Mouse (Mus musculus): ENCODE data around the gene Wdr91. TPM values are rescaled to one million over a fixed set of nuclear protein-coding genes. Genes with fewer than 3 reads are reported as not detected.

Gene Wdr91
- polyA plus RNA-seq (2012; rRNA removed), result 3.3 and 4.7 TPM in 2 replicates

GRCm38 (mm10) chr6:34910371-34911219 lies at the start of gene Wdr91:
TSS of gene Wdr91 (minus strand) at chr6:34910876.
- Histone ChIP-seq H3K4me3 (ENCODE audit: low read depth, low read length) (peak within 1 kb of the TSS; percentile 72), H3K27me3 (ENCODE audit: control insufficient read depth, insufficient read depth, low read length) (no peaks in the 10 kb centered on the region), H3K4me1 (ENCODE audit: control insufficient read depth, insufficient read depth, insufficient read length, low read length) (peaks cover 3% of the 10 kb centered on the region), H3K27ac (ENCODE audit: insufficient read depth, low read depth, low read length) (no peak within 1 kb of the TSS), H3K36me3 (ENCODE audit: control insufficient read depth, insufficient read depth, low read length) (no peaks in the 10 kb centered on the region)
- WGBS, result under 1% methylated on average over 64 of the region's 64 CpGs
- TF ChIP-seq CTCF (IDR thresholded peaks at IDR 0.05; ENCODE audit: extremely low read depth, insufficient read length, insufficient replicate concordance, low read depth, low read length) (no peak), POLR2A (IDR thresholded peaks at IDR 0.05; ENCODE audit: low read depth, low read length) (no peak)

DNA sequence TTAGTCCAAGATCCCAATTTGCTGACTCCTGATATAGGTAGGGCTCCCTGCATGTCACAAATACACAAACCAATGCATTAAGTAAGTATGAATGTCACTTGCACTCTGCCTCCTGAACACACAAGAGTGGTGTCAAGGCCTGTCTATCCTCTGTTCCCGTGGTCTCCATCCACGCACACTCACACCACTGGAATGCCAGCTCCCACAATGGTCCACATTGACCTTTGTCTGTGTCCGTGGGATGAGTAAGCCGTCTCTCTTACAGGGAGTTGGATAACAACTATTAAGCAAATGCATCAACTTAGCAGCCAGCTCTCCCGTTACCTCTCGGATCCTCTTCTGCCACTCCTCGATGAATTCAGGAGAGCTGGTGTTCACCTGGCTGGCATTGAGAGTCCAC lies 48.5 kb upstream of the Wdr91 start:
- Histone ChIP-seq H3K4me3 (ENCODE audit: low read depth, low read length) (no peak overlapping the region), H3K27me3 (ENCODE audit: control insufficient read depth, insufficient read depth, low read length) (no peaks in the 10 kb centered on the region), H3K27ac (ENCODE audit: insufficient read depth, low read depth, low read length) (no peak overlapping the region), H3K4me1 (ENCODE audit: control insufficient read depth, insufficient read depth, insufficient read length, low read length) (no peaks in the 10 kb centered on the region), H3K36me3 (ENCODE audit: control insufficient read depth, insufficient read depth, low read length) (peaks cover 2% of the 10 kb centered on the region; the same call in 1 of the 2 replicates)
- 94% methylated on average over 7 of the region's 7 CpGs for WGBS
- TF ChIP-seq CTCF (IDR thresholded peaks at IDR 0.05; ENCODE audit: extremely low read depth, insufficient read length, insufficient replicate concordance, low read depth, low read length), result no peak
- no peak for TF ChIP-seq POLR2A (IDR thresholded peaks at IDR 0.05; ENCODE audit: low read depth, low read length)

GRCm38 (mm10) chr6:34955862-34956241 lies 45.2 kb upstream of the Wdr91 start:
- no peaks in the 10 kb centered on the region for H3K4me1 ChIP-seq (ENCODE audit: control insufficient read depth, insufficient read depth, insufficient read length, low read length)
- H3K27ac ChIP-seq (ENCODE audit: insufficient read depth, low read depth, low read length), result no peak overlapping the region
- no peak overlapping the region for H3K4me3 ChIP-seq (ENCODE audit: low read depth, low read length)
- peaks cover 2% of the 10 kb centered on the region; the same call in 1 of the 2 replicates for H3K36me3 ChIP-seq (ENCODE audit: control insufficient read depth, insufficient read depth, low read length)
- H3K27me3 ChIP-seq (ENCODE audit: control insufficient read depth, insufficient read depth, low read length), result no peaks in the 10 kb centered on the region
- WGBS, result 60% methylated on average over 8 of the region's 8 CpGs
- TF ChIP-seq CTCF (IDR thresholded peaks at IDR 0.05; ENCODE audit: extremely low read depth, insufficient read length, insufficient replicate concordance, low read depth, low read length) (no peak), POLR2A (IDR thresholded peaks at IDR 0.05; ENCODE audit: low read depth, low read length) (no peak)

DNA sequence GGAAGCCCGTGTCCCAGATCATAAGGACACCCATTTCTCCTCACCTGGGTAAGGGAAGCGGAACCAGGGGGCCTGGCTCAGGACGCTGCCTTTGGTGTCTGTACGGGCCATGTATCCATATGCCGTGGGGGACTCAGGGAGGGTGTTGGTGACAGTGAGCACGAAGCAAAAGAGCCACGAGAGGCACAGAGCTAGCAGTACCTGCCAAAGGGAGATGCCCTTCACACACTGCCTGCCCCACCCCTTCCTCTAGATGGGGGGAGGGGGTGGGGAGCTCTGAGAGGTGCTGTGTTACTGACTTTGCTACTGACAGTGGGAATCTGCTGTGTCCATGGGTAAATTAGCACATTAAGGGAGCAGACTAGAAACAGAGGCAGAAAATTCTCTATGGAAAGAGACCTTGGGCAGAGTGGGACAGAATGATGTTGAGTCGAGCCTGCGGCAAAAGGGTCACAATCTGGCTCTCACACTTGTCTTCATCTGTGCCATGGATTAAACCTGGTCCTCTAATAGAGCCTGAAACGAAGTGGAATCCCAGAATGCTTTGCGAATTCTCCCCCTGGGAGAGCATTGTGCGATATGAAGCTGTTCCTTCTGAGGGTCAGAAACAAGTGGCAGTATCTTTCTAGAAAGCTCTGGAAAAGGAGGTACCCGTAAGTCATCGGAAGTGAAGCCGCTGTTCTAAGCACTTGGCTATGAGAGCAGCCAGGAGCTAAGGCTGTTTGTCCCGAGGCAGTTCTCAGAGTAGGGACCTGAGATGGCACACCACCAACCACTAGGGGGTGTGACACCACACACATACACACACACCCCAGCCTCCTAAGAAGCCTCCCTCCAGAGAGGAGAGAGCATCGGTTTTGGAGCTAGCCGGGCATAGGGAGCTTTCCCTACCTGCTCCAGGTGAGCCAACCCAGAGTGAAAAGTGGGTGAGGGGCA lies 44.5 kb upstream of the Wdr91 start:
- no peaks in the 10 kb centered on the region for H3K27me3 ChIP-seq (ENCODE audit: control insufficient read depth, insufficient read depth, low read length)
- peaks cover 2% of the 10 kb centered on the region; the same call in 1 of the 2 replicates for H3K36me3 ChIP-seq (ENCODE audit: control insufficient read depth, insufficient read depth, low read length)
- 66% methylated on average over 18 of the region's 18 CpGs for WGBS
- H3K4me3 ChIP-seq (ENCODE audit: low read depth, low read length), result no peak overlapping the region
- H3K4me1 ChIP-seq (ENCODE audit: control insufficient read depth, insufficient read depth, insufficient read length, low read length), result no peaks in the 10 kb centered on the region
- no peak overlapping the region for H3K27ac ChIP-seq (ENCODE audit: insufficient read depth, low read depth, low read length)
- TF ChIP-seq POLR2A (IDR thresholded peaks at IDR 0.05; ENCODE audit: low read depth, low read length) (no peak), CTCF (IDR thresholded peaks at IDR 0.05; ENCODE audit: extremely low read depth, insufficient read length, insufficient replicate concordance, low read depth, low read length) (peak; percentile 67; the same call in 1 of the 2 replicates)

GRCm38 (mm10) chr6:34951956-34952667 lies 41.4 kb upstream of the Wdr91 start:
- Histone ChIP-seq H3K36me3 (ENCODE audit: control insufficient read depth, insufficient read depth, low read length) (peaks cover 8% of the 10 kb centered on the region), H3K27ac (ENCODE audit: insufficient read depth, low read depth, low read length) (no peak overlapping the region), H3K4me3 (ENCODE audit: low read depth, low read length) (no peak overlapping the region), H3K27me3 (ENCODE audit: control insufficient read depth, insufficient read depth, low read length) (no peaks in the 10 kb centered on the region), H3K4me1 (ENCODE audit: control insufficient read depth, insufficient read depth, insufficient read length, low read length) (no peaks in the 10 kb centered on the region)
- no peak for TF ChIP-seq POLR2A (IDR thresholded peaks at IDR 0.05; ENCODE audit: low read depth, low read length)
- TF ChIP-seq CTCF (IDR thresholded peaks at IDR 0.05; ENCODE audit: extremely low read depth, insufficient read length, insufficient replicate concordance, low read depth, low read length), result no peak
- 67% methylated on average over 7 of the region's 7 CpGs for WGBS

DNA sequence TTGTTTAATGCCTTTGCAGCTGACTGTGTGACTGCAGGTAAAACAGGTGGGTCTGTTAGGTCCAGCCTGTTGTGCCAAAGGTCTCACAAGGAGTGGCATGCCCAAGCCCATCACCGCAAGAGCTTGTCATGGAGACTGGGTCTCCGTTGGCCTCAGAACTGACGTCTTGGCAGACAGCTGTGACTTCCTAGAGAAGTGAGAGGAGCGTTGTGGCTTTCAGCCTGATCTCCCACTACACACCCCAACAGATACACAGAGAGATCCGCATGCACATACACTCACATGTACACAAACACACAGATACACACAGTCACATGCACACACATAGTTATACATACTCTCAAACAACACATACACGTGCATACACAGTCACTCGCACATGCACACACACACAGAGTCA lies 40.8 kb upstream of the Wdr91 start:
- no peak overlapping the region for H3K27ac ChIP-seq (ENCODE audit: insufficient read depth, low read depth, low read length)
- peaks cover 8% of the 10 kb centered on the region for H3K36me3 ChIP-seq (ENCODE audit: control insufficient read depth, insufficient read depth, low read length)
- TF ChIP-seq POLR2A (IDR thresholded peaks at IDR 0.05; ENCODE audit: low read depth, low read length) (no peak), CTCF (IDR thresholded peaks at IDR 0.05; ENCODE audit: extremely low read depth, insufficient read length, insufficient replicate concordance, low read depth, low read length) (no peak)
- no peak overlapping the region for H3K4me3 ChIP-seq (ENCODE audit: low read depth, low read length)
- H3K4me1 ChIP-seq (ENCODE audit: control insufficient read depth, insufficient read depth, insufficient read length, low read length), result no peaks in the 10 kb centered on the region
- 85% methylated on average over 7 of the region's 7 CpGs for WGBS
- no peaks in the 10 kb centered on the region for H3K27me3 ChIP-seq (ENCODE audit: control insufficient read depth, insufficient read depth, low read length)
